Mouse (Mus musculus): ENCODE measurements around the gene Fkrp. TPM values are rescaled to one million over a fixed set of nuclear protein-coding genes. Genes with fewer than 3 reads are reported as not detected.

Fkrp gene
- total RNA-seq, 2 experiments from 2014 or later: 49.9 to 51.7 TPM

GRCm38 (mm10) chr7:16810399-16810919 lies 6.1 kb downstream of the Fkrp start:
- intact Hi-C loops (cut with DNase I): loop anchor here (5.0 kb wide), 1 partner anchor 37 kb away; no protein-coding TSS in a partner anchor
- no peak for DNase-seq (ENCODE audit: extremely low spot score in 1 of 2, low spot score in 2 of 2)

GRCm38 (mm10) chr7:16809739-16810138 lies 6.8 kb downstream of the Fkrp start:
- DNase-seq (ENCODE audit: extremely low spot score in 1 of 2, low spot score in 2 of 2): peak; percentile 60 to 73
- intact Hi-C loops (cut with DNase I): loop anchor here (5.0 kb wide), 2 partner anchors 38 to 182 kb away; no protein-coding TSS in a partner anchor

DNA sequence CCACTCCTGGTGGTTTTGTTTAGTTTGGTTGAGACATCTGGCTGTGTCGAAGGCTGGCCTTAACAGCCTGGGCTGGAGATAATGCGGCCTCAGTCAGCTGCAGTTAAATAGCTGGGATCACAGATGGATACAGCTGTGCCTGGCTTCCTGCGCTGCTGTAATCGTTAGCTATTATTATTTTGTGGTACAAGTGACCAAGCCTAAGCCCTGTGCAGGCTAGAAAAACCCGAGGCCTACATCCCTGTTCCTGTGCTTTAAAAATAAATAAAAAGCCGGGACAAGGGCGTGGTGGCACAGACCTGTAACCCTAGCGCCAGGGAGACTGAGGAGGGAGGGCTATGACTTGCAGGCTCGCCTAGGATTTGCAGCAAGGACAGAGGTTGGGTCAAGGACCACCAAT lies 7.9 kb downstream of the Fkrp start:
- intact Hi-C loops (cut with DNase I): loop anchor here (5.0 kb wide), 1 partner anchor 181 kb away; no protein-coding TSS in a partner anchor
- DNase-seq (ENCODE audit: extremely low spot score in 1 of 2, low spot score in 2 of 2): no peak

DNA sequence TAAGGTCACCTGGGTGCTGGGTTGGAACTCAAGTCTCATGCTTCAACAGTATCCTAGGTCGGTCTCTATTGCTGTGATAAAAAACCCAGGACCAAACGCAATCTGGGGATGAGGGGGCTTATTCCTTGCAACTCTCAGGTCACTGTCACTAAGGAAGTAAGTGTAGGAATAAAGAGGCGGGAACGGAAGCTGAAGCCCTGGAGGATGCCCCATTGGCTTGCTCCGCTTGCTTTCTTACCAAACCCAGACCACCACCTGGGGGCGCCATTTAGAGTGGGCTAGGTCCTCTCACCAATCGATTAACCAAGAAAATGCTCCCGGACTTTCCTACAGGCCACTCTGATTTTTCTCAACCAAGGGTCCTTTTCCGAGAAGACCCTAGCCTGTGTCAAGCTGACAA lies 8.6 kb downstream of the Fkrp start:
- no peak for DNase-seq (ENCODE audit: extremely low spot score in 1 of 2, low spot score in 2 of 2)
- intact Hi-C loops (cut with DNase I): loop anchor here (5.0 kb wide), 1 partner anchor 181 kb away; no protein-coding TSS in a partner anchor

DNA sequence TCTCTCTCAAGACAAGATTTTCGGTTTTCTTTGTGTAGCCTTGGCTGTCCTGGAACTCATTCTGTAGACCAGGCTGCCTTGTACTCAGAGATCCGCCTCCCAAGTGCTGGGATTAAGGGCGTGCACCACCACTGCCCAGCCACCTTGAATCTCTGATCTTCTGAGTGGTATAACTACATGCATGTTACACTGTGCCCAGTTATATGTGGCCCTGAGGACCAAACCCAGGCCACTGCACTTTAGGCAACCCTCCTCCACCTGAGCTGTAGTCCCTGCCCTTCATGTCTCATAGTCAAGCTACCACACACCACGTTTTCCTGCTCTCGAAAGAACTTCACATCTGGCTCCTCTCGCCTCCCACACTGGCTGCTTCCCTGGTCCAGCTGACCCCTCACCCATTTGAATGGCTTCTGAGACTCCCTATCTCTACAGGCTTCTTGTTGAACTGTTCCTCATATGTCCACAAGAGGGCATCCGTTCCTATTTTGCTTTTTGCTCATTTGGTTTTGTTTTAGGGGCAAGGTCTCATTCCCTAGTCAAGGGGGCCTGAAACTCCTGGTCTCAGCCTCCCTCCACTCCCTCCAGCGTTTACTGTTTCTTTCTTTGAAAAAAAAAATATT lies 12.0 kb downstream of the Fkrp start:
- intact Hi-C loops (cut with DNase I): loop anchor here (5.0 kb wide), 1 partner anchor 177 kb away; no protein-coding TSS in a partner anchor

GRCm38 (mm10) chr7:16794886-16795285 lies 21.6 kb downstream of the Fkrp start:
- no peak for DNase-seq (ENCODE audit: extremely low spot score in 1 of 2, low spot score in 2 of 2)
- intact Hi-C loops (cut with DNase I): no loop called here

More for the DNA sequence above, 12.0 kb downstream of the Fkrp start:
- DNase-seq (ENCODE audit: extremely low spot score in 1 of 2, low spot score in 2 of 2): no peak

GRCm38 (mm10) chr7:16793010-16793725 lies 23.4 kb downstream of the Fkrp start:
- intact Hi-C loops (cut with DNase I): no loop called here

GRCm38 (mm10) chr7:16792316-16792715 lies 24.2 kb downstream of the Fkrp start:
- intact Hi-C loops (cut with DNase I): no loop called here
- no peak for DNase-seq (ENCODE audit: extremely low spot score in 1 of 2, low spot score in 2 of 2)

More at GRCm38 (mm10) chr7:16793010-16793725, 23.4 kb downstream of the Fkrp start:
- DNase-seq (ENCODE audit: extremely low spot score in 1 of 2, low spot score in 2 of 2): no peak

- no peak for DNase-seq (ENCODE audit: extremely low spot score in 1 of 2, low spot score in 2 of 2)
- intact Hi-C loops (cut with DNase I): no loop called here
Measured at GRCm38 (mm10) chr7:16785541-16786083, 30.9 kb downstream of the Fkrp start.

- DNase-seq (ENCODE audit: extremely low spot score in 1 of 2, low spot score in 2 of 2): no peak
- intact Hi-C loops (cut with DNase I): no loop called here
Measured at GRCm38 (mm10) chr7:16784498-16784976, 32.0 kb downstream of the Fkrp start.

DNA sequence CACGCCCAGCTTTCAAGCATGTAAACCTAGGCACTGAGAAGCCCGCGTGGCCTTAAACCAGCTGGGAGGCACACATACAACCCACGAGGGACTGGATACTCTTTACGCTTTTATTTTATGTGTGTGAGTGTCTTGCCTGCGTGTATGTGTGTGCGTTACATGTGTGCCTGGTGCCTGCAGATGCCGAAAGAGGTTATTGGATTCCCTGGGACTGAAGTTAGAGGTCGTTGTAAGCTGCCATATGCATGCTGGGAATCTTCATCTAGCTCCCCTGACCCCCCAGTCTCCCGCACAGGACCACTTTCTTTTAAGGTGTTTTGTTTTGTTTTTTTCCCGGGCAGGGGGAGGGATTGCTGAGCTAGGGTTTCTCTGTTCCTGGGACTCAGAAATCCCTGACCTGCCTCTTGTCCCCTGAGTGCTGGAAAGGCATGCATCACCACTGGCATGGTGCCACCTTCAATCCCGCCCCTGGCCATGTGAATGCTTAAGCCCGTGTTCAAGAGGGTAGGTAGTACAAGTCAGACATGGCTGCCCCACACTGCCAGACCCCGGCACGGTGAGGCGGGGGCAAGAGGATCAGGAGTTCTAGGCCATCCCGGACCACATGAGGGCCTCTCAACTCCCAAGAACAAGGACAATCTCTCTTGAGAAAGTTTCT lies 32.6 kb downstream of the Fkrp start:
- intact Hi-C loops (cut with DNase I): no loop called here
- peak in 1 of 2 experiments; percentile 43 for DNase-seq (ENCODE audit: extremely low spot score in 1 of 2, low spot score in 2 of 2)

GRCm38 (mm10) chr7:16783224-16783688 lies 33.3 kb downstream of the Fkrp start:
- DNase-seq (ENCODE audit: extremely low spot score in 1 of 2, low spot score in 2 of 2): no peak
- intact Hi-C loops (cut with DNase I): no loop called here

- intact Hi-C loops (cut with DNase I): no loop called here
- DNase-seq (ENCODE audit: extremely low spot score in 1 of 2, low spot score in 2 of 2): no peak
Measured at GRCm38 (mm10) chr7:16782555-16783125, 33.9 kb downstream of the Fkrp start.

DNA sequence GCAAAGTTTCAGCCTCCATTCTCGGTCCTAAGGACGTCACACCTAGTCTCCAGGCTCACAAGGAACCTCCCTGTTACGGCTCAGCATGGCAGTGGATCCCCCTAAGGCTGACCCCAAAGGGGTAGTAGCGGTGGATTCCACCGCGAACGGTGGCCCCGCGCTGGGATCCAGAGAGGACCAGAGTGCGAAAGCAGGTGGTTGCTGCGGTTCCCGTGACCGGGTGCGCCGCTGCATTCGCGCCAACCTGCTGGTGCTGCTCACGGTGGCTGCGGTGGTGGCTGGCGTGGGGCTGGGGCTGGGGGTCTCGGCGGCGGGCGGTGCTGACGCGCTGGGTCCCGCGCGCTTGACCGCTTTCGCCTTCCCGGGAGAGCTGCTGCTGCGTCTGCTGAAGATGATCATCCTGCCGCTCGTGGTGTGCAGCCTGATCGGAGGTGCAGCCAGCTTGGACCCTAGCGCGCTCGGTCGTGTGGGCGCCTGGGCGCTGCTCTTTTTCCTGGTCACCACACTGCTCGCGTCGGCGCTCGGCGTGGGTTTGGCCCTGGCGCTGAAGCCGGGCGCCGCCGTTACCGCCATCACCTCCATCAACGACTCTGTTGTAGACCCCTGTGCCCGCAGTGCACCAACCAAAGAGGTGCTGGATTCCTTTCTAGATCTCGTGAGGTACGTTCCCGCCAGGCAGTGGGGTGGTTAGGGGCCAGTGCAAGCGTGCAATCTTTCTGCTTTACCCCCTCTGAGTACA lies 34.5 kb downstream of the Fkrp start:
- DNase-seq (ENCODE audit: extremely low spot score in 1 of 2, low spot score in 2 of 2): no peak
- intact Hi-C loops (cut with DNase I): no loop called here

- intact Hi-C loops (cut with DNase I): no loop called here
- no peak for DNase-seq (ENCODE audit: extremely low spot score in 1 of 2, low spot score in 2 of 2)
Measured at GRCm38 (mm10) chr7:16781555-16781815, 35.0 kb downstream of the Fkrp start.

DNA sequence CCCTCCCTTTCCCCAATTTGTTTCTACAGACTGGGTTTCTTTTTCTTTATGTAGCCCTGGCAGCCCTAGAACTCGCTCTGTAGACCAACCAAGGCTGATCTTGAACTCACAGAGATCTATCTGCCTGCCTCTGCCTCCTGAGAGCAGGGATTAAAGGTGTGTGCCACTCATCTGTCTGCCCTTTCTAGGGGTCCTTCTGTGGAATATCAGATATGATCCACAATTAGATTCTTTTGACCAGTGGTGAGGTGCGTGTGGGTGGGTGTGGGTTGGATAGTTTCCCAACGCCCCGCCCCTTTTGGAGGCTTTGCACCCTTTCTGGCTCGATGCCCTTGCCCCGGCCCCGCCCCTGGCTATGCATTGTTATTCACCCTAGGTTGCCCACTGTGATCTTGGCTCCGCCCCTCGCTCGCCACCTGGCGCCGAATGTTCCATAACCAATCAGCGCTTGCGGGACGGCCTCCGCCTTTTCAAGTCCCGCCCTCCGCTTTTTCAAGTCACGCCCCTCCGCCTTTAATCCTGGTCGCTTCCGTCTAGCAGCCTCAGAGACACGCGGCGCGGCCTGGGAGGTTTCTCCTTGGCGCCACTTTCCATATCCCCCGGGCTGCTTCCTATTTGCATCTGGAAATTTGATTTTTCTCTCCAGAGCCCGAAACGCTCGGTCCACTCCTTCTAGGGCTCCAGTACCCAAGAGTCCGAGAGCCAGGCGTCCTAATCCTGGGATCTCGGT lies 35.5 kb downstream of the Fkrp start, which contains the start of gene Slc1a5:
TSS of gene Slc1a5 (plus strand) at position 516 of the 730 bp plus-strand sequence.
- intact Hi-C loops (cut with DNase I): no loop called here
- peak; percentile 46 to 90 for DNase-seq (ENCODE audit: extremely low spot score in 1 of 2, low spot score in 2 of 2)

DNA sequence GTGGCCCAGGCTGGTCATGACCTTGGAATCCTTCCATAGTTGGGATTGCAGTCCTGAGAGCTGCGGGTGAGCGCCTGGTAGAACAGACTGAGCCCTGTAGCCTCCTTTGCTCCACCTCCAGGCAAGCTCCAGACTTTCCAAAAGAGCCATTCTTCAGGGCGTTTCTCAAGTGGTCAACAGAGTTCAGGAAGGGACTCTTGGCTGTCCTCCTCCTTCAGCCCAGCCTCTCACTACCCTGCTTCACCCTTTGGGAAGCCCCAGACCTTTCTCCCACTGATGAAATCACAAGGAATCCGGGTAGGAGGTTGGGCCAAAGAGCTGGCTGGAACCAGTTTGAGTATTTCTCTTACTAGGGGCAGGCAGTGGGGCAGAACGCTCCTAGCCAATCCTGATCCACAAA lies 36.5 kb downstream of the Fkrp start:
- intact Hi-C loops (cut with DNase I): no loop called here
- DNase-seq (ENCODE audit: extremely low spot score in 1 of 2, low spot score in 2 of 2): no peak
